Mouse (Mus musculus) stomach, embryonic 16.5 days (tissue): ENCODE data around the gene Herc2. TPM values are rescaled to one million over a fixed set of nuclear protein-coding genes. Genes with fewer than 3 reads are reported as not detected.

Experiments
- ATAC-seq: fragments of 200-750 bp; cut with Nextera tagmentation; 2 replicates; pipeline ENCODE4 v1.8.0; 2017; ENCODE audit warnings: moderate number of reproducible peaks, moderate TSS enrichment; ENCODE audit not compliant: insufficient read depth, low FRiP score
- H3K27ac ChIP-seq: fragments of 300-500 bp; sonication (generic); 2 replicates; pipeline ENCODE4 v1.5.1; 2014; ENCODE audit warnings: low read length
- H3K27me3 ChIP-seq: fragments of 300-500 bp; sonication (generic); 2 replicates; pipeline ENCODE4 v1.6.1; 2014; ENCODE audit warnings: low read length, control low read depth, mixed read lengths; ENCODE audit not compliant: control insufficient read depth, insufficient read depth
- H3K36me3 ChIP-seq: fragments of 300-500 bp; sonication (generic); 2 replicates; pipeline ENCODE4 v1.6.1; 2014; ENCODE audit warnings: low read length; ENCODE audit not compliant: control insufficient read depth, insufficient read depth
- H3K4me1 ChIP-seq: fragments of 300-500 bp; sonication (generic); 2 replicates; pipeline ENCODE4 v1.6.1; 2014; ENCODE audit warnings: low read length, control low read depth, mixed read lengths; ENCODE audit not compliant: control insufficient read depth, insufficient read depth
- H3K4me2 ChIP-seq: fragments of 300-500 bp; sonication (generic); 2 replicates; pipeline ENCODE4 v1.6.1; 2014; ENCODE audit warnings: low read depth, low read length, mixed read lengths
- H3K4me3 ChIP-seq: fragments of 300-500 bp; sonication (generic); replicated peaks from 2 replicates; pipeline ENCODE4 v1.5.1; 2014; ENCODE audit warnings: mild to moderate bottlenecking, low read length
- H3K9ac ChIP-seq: fragments of 300-500 bp; sonication (generic); 2 replicates; pipeline ENCODE4 v1.6.1; 2014; ENCODE audit warnings: low read length
- H3K9me3 ChIP-seq: fragments of 300-500 bp; sonication (generic); replicated peaks from 2 replicates; pipeline ENCODE4 v1.6.1; 2016; ENCODE audit warnings: low read length, control low read depth; ENCODE audit not compliant: control insufficient read depth
- WGBS: fragments of 180-500 bp; shearing (Covaris S2); extraction: QIAGEN DNeasy Blood & Tissue Kit; methylation state at CpG from one replicate; pipeline ENCODE4 v1.1.7; 2014; 5-methylcytosine and 5-hydroxymethylcytosine counted together
- polyA plus RNA-seq: library from polyadenylated mRNA; unstranded; fragments of >200 nt; fragmentation: Nextera tagmentation; extraction: Ambion mirVana; gene quantifications from 2 replicates; pipeline ENCODE4 v1.2.1, GENCODE M21; 2015

Gene Herc2
- polyA plus RNA-seq, 1 experiment from 2014 or later: 19.9 TPM

DNA sequence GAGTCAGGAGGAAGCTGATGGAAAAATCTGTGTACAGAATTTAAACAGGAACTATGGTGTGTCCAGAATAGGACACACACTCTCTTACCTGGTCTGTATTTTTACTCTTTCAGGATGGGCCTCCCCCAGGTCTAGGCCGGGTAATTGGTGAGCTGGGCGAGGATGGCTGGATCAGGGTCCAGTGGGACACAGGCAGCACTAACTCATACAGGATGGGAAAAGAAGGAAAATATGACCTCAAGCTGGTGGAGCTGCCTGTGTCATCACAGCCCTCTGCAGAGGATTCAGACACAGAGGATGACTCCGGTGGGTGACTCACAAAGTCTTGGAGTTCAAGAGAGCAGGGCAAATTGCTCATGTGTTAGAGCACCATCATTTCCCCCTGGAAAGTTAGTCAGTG is 96.4 kb downstream of the Herc2 start:
- Histone ChIP-seq H3K27me3 (no peaks in the 10 kb centered on the region), H3K9ac (no peak overlapping the region), H3K27ac (no peak overlapping the region), H3K36me3 (0 out of 2 replicates have a peak, but pooled peaks cover 3% of the 10 kb centered on the region), H3K4me3 (no peak overlapping the region), H3K4me2 (no peak overlapping the region), H3K4me1 (no peaks in the 10 kb centered on the region), H3K9me3 (no peaks in the 10 kb centered on the region)
- no peak for ATAC-seq
- WGBS: 99% methylated on average over 3 of the region's 3 CpGs

DNA sequence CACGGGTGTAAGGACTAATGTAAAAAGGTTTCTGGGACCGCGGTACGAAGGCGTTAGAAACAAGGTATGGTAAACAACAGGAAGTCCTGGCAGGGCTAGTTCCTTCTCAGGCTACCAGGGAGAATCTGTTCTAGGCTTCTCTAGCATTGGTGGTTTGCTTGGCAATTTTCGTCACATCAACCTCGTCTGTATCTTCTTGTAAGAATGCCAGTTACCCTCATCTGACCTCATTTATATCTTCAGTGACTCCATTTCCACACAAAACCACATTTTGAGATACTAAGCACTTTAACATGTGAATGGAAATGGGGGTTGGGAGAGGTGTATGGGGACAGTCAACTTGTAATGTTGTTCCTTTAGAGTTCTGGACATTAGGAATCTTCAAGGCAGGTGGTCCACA is 98.9 kb downstream of the Herc2 start:
- Histone ChIP-seq H3K4me3 (no peak overlapping the region), H3K4me1 (no peaks in the 10 kb centered on the region), H3K27ac (no peak overlapping the region), H3K36me3 (peaks cover 11% of the 10 kb centered on the region), H3K9ac (no peak overlapping the region), H3K9me3 (no peaks in the 10 kb centered on the region), H3K4me2 (no peak overlapping the region), H3K27me3 (no peaks in the 10 kb centered on the region)
- 91% methylated on average over 7 of the region's 7 CpGs for WGBS
- no peak for ATAC-seq

DNA sequence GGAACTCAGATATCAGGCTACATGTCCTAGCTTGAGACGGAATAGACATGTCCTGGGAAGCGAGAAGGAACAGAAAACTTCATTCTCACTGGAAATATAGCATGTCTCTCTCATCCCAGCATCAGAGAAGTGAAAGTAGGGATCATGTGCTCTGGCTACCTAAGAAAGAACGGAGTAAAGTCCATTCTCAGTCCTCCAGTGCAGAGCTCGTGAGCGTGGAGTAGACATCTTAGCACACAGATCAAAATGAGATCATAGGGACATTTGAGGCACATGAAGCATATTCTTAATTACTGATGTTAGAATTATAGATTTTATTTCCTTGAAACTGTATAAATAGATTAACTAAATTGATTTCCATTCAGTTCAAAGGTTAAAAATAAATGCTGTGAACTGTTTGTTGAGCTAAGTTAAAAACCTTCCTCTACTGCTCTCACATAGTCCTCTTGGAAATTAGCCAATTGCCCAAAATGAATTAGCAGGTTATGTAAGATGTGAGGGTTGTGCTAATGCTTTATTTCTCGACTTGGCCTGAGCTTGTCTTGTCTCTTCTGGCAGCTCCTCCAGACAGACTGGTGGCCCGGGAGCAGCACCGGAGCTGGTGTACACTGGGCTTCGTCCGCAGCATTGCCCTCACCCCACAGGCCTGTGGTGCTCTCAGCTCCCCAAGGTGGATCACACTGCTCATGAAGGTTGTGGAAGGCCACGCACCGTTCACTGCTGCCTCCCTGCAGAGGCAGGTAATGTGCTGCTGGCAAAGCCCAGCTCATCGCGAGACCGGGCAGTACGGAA is 102.1 kb downstream of the Herc2 start:
- peaks cover 20% of the 10 kb centered on the region for H3K36me3 ChIP-seq
- no peak overlapping the region for H3K9ac ChIP-seq
- no peaks in the 10 kb centered on the region for H3K27me3 ChIP-seq
- WGBS: 93% methylated on average over 16 of the region's 16 CpGs
- ATAC-seq: no peak
- no peak overlapping the region for H3K4me3 ChIP-seq
- H3K27ac ChIP-seq: no peak overlapping the region
- H3K9me3 ChIP-seq: no peaks in the 10 kb centered on the region
- H3K4me1 ChIP-seq: no peaks in the 10 kb centered on the region
- H3K4me2 ChIP-seq: no peak overlapping the region

DNA sequence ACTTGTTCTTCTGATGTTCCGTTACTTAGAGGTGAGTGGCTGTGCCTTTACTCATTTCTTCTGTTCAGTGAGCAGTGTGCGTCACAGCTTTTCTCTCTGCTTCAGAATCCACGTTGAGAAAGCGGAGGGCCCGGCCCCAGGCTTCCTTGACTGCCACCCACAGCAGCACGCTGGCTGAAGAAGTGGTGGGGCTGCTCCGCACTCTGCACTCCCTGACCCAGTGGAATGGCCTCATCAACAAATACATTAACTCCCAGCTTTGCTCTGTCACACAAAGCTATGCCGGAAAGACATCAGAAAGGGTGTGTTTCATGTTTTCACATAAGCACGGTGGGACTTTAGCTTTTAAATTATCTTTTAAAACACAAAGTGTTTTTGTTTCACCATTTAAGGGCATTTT is 103.2 kb downstream of the Herc2 start:
- Histone ChIP-seq H3K27ac (no peak overlapping the region), H3K4me1 (no peaks in the 10 kb centered on the region), H3K4me3 (no peak overlapping the region), H3K36me3 (peaks cover 27% of the 10 kb centered on the region), H3K9ac (no peak overlapping the region), H3K27me3 (no peaks in the 10 kb centered on the region), H3K4me2 (no peak overlapping the region), H3K9me3 (no peaks in the 10 kb centered on the region)
- ATAC-seq: no peak
- 91% methylated on average over 9 of the region's 9 CpGs for WGBS

DNA sequence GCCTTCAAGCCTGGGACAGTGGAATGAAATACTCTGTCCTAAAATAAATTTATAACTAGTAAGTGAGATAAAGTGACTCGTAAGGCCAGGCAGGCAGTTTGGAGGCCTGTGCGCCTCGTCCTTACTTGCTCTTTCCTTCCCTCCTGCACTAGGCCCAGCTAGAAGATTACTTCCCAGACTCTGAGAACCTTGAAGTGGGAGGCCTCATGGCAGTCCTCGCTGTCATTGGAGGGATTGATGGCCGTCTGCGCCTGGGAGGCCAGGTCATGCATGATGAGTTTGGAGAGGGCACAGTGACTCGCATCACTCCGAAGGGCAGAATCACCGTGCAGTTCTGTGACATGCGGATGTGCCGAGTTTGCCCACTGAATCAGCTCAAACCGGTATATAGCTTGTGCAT is 103.6 kb downstream of the Herc2 start:
- no peak overlapping the region for H3K27ac ChIP-seq
- WGBS: 89% methylated on average over 12 of the region's 12 CpGs
- no peaks in the 10 kb centered on the region for H3K9me3 ChIP-seq
- H3K4me1 ChIP-seq: no peaks in the 10 kb centered on the region
- no peak for ATAC-seq
- H3K4me2 ChIP-seq: no peak overlapping the region
- H3K27me3 ChIP-seq: no peaks in the 10 kb centered on the region
- H3K36me3 ChIP-seq: peaks cover 29% of the 10 kb centered on the region
- no peak overlapping the region for H3K9ac ChIP-seq
- H3K4me3 ChIP-seq: no peak overlapping the region

DNA sequence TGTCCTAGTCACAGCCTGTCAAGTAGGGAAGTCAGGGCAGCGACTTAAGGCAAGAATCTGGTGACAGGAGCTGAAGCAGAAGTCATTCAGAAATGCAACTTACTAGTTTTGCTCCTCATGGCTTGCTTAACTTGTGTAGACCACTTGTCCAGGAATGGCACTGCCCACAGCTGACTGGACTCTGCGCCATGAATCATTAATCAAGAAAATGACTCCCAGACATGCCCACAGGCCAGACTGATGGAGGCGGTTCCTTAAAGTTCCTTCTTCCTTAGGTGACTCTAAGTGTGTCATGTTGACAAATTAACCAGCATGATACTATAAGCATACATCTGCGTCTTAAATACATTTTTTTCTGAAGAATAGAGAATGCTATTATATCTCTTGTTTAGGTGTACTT is 113.3 kb downstream of the Herc2 start:
- Histone ChIP-seq H3K27me3 (no peaks in the 10 kb centered on the region), H3K4me1 (no peaks in the 10 kb centered on the region), H3K9me3 (no peaks in the 10 kb centered on the region), H3K36me3 (peaks cover 14% of the 10 kb centered on the region), H3K9ac (no peak overlapping the region), H3K27ac (no peak overlapping the region), H3K4me2 (no peak overlapping the region), H3K4me3 (no peak overlapping the region)
- 91% methylated on average over 4 of the region's 4 CpGs for WGBS
- ATAC-seq: no peak

DNA sequence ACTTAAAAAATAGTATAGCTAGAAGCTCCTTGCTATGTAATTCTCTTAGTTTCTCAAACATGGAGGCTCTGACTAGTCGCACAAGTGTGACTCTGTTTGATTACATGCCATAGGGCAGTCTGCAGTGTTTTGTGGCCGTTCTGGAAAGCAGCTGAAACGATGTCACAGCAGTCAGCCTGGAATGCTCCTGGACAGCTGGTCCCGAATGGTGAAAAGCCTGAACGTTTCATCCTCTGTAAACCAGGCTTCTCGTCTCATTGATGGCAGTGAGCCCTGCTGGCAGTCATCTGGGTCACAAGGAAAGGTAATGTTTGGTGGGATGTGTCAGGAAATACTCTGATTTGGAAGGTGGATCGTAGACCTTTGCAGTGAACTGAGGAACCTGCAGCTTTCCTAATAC is 118.7 kb downstream of the Herc2 start:
- H3K9ac ChIP-seq: no peak overlapping the region
- no peaks in the 10 kb centered on the region for H3K27me3 ChIP-seq
- H3K4me3 ChIP-seq: no peak overlapping the region
- no peaks in the 10 kb centered on the region for H3K9me3 ChIP-seq
- H3K36me3 ChIP-seq: 0 out of 2 replicates have a peak, but pooled peaks cover 6% of the 10 kb centered on the region
- ATAC-seq: no peak
- no peaks in the 10 kb centered on the region for H3K4me1 ChIP-seq
- no peak overlapping the region for H3K27ac ChIP-seq
- 70% methylated on average over 7 of the region's 7 CpGs for WGBS
- no peak overlapping the region for H3K4me2 ChIP-seq

DNA sequence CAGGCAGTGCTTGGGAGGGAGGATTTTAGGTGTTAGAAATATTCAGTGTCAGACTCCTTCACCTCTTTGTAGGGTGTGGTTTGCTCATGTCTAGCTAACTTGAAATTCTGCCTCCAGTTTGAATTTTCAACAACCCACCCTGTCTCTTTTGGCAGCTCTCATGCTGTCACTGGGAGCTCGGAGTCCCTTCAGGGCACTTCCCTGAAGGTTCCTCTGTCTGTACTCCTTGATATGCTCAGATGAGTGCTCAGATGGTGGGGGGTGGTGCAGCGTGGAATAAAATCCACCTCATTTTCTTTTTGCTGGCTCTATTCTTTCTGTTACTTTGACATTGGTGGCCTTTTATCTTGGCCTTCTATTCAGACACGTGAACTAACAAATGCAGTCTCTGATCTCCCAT is 127.4 kb downstream of the Herc2 start:
- Histone ChIP-seq H3K9me3 (no peaks in the 10 kb centered on the region), H3K27ac (no peak overlapping the region), H3K36me3 (no peaks in the 10 kb centered on the region; the same call in 1 of the 2 replicates), H3K9ac (no peak overlapping the region), H3K4me2 (no peak overlapping the region), H3K27me3 (no peaks in the 10 kb centered on the region), H3K4me3 (no peak overlapping the region), H3K4me1 (no peaks in the 10 kb centered on the region)
- 73% methylated on average over 3 of the region's 3 CpGs for WGBS
- ATAC-seq: no peak

DNA sequence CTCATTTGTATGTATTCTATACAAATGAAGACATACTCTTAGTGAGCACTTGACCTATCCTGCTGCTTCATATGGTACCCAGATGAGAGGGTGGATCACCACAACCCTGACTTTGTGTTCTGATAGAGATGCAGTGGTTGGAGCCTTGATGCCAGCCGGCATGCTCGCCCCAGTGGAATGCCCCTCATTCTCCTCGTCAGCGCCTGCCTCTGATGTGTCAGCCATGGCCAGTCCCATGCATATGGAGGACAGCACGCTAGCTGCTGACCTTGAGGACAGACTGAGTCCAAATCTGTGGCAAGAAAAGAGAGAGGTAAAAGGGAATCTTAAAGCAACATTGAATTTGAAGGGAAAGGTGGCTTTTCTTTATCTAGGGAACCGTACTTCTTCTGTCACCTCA is 141.0 kb downstream of the Herc2 start:
- Histone ChIP-seq H3K36me3 (peaks cover 4% of the 10 kb centered on the region), H3K4me2 (no peak overlapping the region), H3K9ac (no peak overlapping the region), H3K4me1 (no peaks in the 10 kb centered on the region), H3K27me3 (no peaks in the 10 kb centered on the region), H3K27ac (no peak overlapping the region), H3K4me3 (no peak overlapping the region), H3K9me3 (no peaks in the 10 kb centered on the region)
- WGBS: 88% methylated on average over 6 of the region's 6 CpGs
- ATAC-seq: no peak
